Mouse (Mus musculus) liver, postnatal 0 days (tissue): ENCODE results near the gene Ubald1. TPM values are rescaled to one million over a fixed set of nuclear protein-coding genes. Genes with fewer than 3 reads are reported as not detected.

Experiments
- ATAC-seq: fragments of 200-750 bp; cut with Nextera tagmentation; 2 replicates; pipeline ENCODE4 v1.8.0; 2017; ENCODE audit warnings: mild to moderate bottlenecking, moderate library complexity
- DNase-seq: peaks from one replicate; pipeline ENCODE4 v3.0.0-alpha.2; 2016
- H3K27ac ChIP-seq: fragments of 300-500 bp; sonication (generic); 2 replicates; pipeline ENCODE4 v1.5.1; 2014; ENCODE audit warnings: antibody characterized with exemption, moderate library complexity, mild to moderate bottlenecking, low read depth
- H3K27me3 ChIP-seq: fragments of 300-500 bp; sonication (generic); 2 replicates; pipeline ENCODE4 v1.6.1; 2014; ENCODE audit warnings: low read length, control low read depth, mixed read lengths; ENCODE audit not compliant: insufficient read depth
- H3K36me3 ChIP-seq: fragments of 300-500 bp; sonication (generic); replicated peaks from 2 replicates; pipeline ENCODE4 v1.6.1; 2014; ENCODE audit warnings: mild to moderate bottlenecking, control low read depth, low read length, moderate library complexity, mixed read lengths; ENCODE audit not compliant: insufficient read depth
- H3K4me1 ChIP-seq: fragments of 300-500 bp; sonication (generic); 2 replicates; pipeline ENCODE4 v1.6.1; 2014; ENCODE audit warnings: antibody characterized with exemption, mild to moderate bottlenecking, control low read depth; ENCODE audit not compliant: insufficient read depth
- H3K4me2 ChIP-seq: fragments of 300-500 bp; sonication (generic); 2 replicates; pipeline ENCODE4 v1.6.1; 2014; ENCODE audit warnings: low read depth, mild to moderate bottlenecking, low read length, moderate library complexity, mixed read lengths
- H3K4me3 ChIP-seq: fragments of 300-500 bp; sonication (generic); 2 replicates; pipeline ENCODE4 v1.5.1; 2014; ENCODE audit warnings: low read depth, low read length
- H3K9ac ChIP-seq: fragments of 300-500 bp; sonication (generic); replicated peaks from 2 replicates; pipeline ENCODE4 v1.6.1; 2014; ENCODE audit warnings: mild to moderate bottlenecking, moderate library complexity
- H3K9me3 ChIP-seq: fragments of 300-500 bp; sonication (generic); 2 replicates; pipeline ENCODE4 v1.6.1; 2016; ENCODE audit warnings: mild to moderate bottlenecking, control low read depth, low read length, mixed read lengths
- CTCF ChIP-seq: sonication (generic); IDR thresholded peaks from 2 replicates; pipeline ENCODE4 v1.5.1; 2016; ENCODE audit warnings: antibody characterized with exemption, low read depth
- EP300 ChIP-seq: IDR thresholded peaks from 2 replicates; pipeline ENCODE4 v1.6.1; 2016; ENCODE audit warnings: antibody characterized with exemption, low read depth, mild to moderate bottlenecking
- WGBS: fragments of 180-500 bp; shearing (Covaris S2); extraction: QIAGEN DNeasy Blood & Tissue Kit; methylation state at CpG from one replicate; pipeline ENCODE4 v1.1.7; 2014; ENCODE audit not compliant: insufficient replicate concordance; 5-methylcytosine and 5-hydroxymethylcytosine counted together
- polyA plus RNA-seq: library from polyadenylated mRNA; unstranded; fragments of >200 nt; fragmentation: Nextera tagmentation; extraction: Ambion mirVana; gene quantifications from 2 replicates; pipeline ENCODE4 v1.2.1, GENCODE M21; 2015

The Ubald1 gene
- polyA plus RNA-seq, 1 experiment from 2014 or later = 16.7 TPM

- H3K4me1 ChIP-seq = no peaks in the 10 kb centered on the region
- no peak for ATAC-seq
- no peak overlapping the region for H3K27ac ChIP-seq
- no peak for TF ChIP-seq EP300
- no peak for TF ChIP-seq CTCF
- no peak for DNase-seq
- no peak overlapping the region for H3K4me2 ChIP-seq
- no peak overlapping the region for H3K4me3 ChIP-seq
- no peaks in the 10 kb centered on the region for H3K36me3 ChIP-seq
- H3K9me3 ChIP-seq = no peaks in the 10 kb centered on the region
- no peaks in the 10 kb centered on the region for H3K27me3 ChIP-seq
- no peak overlapping the region for H3K9ac ChIP-seq
- WGBS = 70% methylated on average over 3 of the region's 3 CpGs
These were observed 42.5 kb downstream of the Ubald1 start for GRCm38 (mm10) chr16:4837631-4838030.

- Histone ChIP-seq H3K27ac (no peak within 1 kb of the TSS), H3K9ac (no peak within 1 kb of the TSS), H3K4me2 (no peak within 1 kb of the TSS), H3K9me3 (no peaks in the 10 kb centered on the region), H3K27me3 (no peaks in the 10 kb centered on the region), H3K36me3 (no peaks in the 10 kb centered on the region), H3K4me1 (peaks cover 4% of the 10 kb centered on the region; the same call in 1 of the 2 replicates), H3K4me3 (no peak within 1 kb of the TSS)
- TF ChIP-seq CTCF (no peak), EP300 (no peak)
- WGBS = 78% methylated on average over 3 of the region's 3 CpGs
- ATAC-seq (no peak), DNase-seq (no peak)
These were observed 44.9 kb downstream of the Ubald1 start, which contains the start of gene 4930562C15Rik for GRCm38 (mm10) chr16:4835191-4835590. 4930562C15Rik (plus strand) TSS chr16:4835416.

- no peak overlapping the region for H3K4me2 ChIP-seq
- H3K4me1 ChIP-seq = peaks cover 4% of the 10 kb centered on the region; the same call in 1 of the 2 replicates
- H3K27ac ChIP-seq = no peak overlapping the region
- 58% methylated on average over 2 of the region's 2 CpGs for WGBS
- no peaks in the 10 kb centered on the region for H3K9me3 ChIP-seq
- no peak for ATAC-seq
- no peaks in the 10 kb centered on the region for H3K27me3 ChIP-seq
- no peak overlapping the region for H3K4me3 ChIP-seq
- TF ChIP-seq CTCF (no peak), EP300 (no peak)
- no peak overlapping the region for H3K9ac ChIP-seq
- no peak for DNase-seq
- H3K36me3 ChIP-seq = no peaks in the 10 kb centered on the region
These were observed 46.3 kb downstream of the Ubald1 start for GRCm38 (mm10) chr16:4833858-4834257.

GRCm38 (mm10) chr16:4831650-4832419, 48.3 kb downstream of the Ubald1 start:
- Histone ChIP-seq H3K4me3 (no peak overlapping the region), H3K4me2 (no peak overlapping the region), H3K27ac (peak overlapping the region; percentile 39; the same call in 1 of the 2 replicates), H3K4me1 (peaks cover 4% of the 10 kb centered on the region; the same call in 1 of the 2 replicates), H3K27me3 (no peaks in the 10 kb centered on the region), H3K9me3 (no peaks in the 10 kb centered on the region), H3K36me3 (no peaks in the 10 kb centered on the region), H3K9ac (no peak overlapping the region)
- TF ChIP-seq CTCF (peak; percentile 49), EP300 (no peak)
- WGBS = 52% methylated on average over 15 of the region's 15 CpGs
- peak; percentile 14 for ATAC-seq
- DNase-seq = peak; percentile 60

GRCm38 (mm10) chr16:4829271-4829900, 50.7 kb downstream of the Ubald1 start:
- peaks cover 4% of the 10 kb centered on the region; the same call in 1 of the 2 replicates for H3K4me1 ChIP-seq
- TF ChIP-seq CTCF = no peak
- peak; percentile 89 for TF ChIP-seq EP300
- H3K4me3 ChIP-seq = no peak overlapping the region
- no peaks in the 10 kb centered on the region for H3K9me3 ChIP-seq
- 58% methylated on average over 6 of the region's 6 CpGs for WGBS
- H3K27me3 ChIP-seq = no peaks in the 10 kb centered on the region
- H3K27ac ChIP-seq = peak overlapping the region; percentile 97
- peak; percentile 60 for DNase-seq
- ATAC-seq = peak; percentile 94
- no peak overlapping the region for H3K9ac ChIP-seq
- no peak overlapping the region for H3K4me2 ChIP-seq
- no peaks in the 10 kb centered on the region for H3K36me3 ChIP-seq

- WGBS = 76% methylated on average over 5 of the region's 5 CpGs
- DNase-seq (no peak), ATAC-seq (no peak)
- no peaks in the 10 kb centered on the region for H3K9me3 ChIP-seq
- H3K27ac ChIP-seq = peak overlapping the region; percentile 97
- H3K4me3 ChIP-seq = no peak overlapping the region
- no peak overlapping the region for H3K9ac ChIP-seq
- H3K27me3 ChIP-seq = no peaks in the 10 kb centered on the region
- H3K36me3 ChIP-seq = no peaks in the 10 kb centered on the region
- H3K4me2 ChIP-seq = no peak overlapping the region
- H3K4me1 ChIP-seq = peaks cover 4% of the 10 kb centered on the region; the same call in 1 of the 2 replicates
- TF ChIP-seq EP300 = no peak
- no peak for TF ChIP-seq CTCF
These were observed 52.5 kb downstream of the Ubald1 start for GRCm38 (mm10) chr16:4827639-4828038.

Other genes starting within 250 kb of the Ubald1 start
- gene Vasn, start 240.4 kb downstream of the Ubald1 start, polyA plus RNA-seq = 1.6 and 1.9 TPM in 2 replicates
- gene Dnaja3, start 240.3 kb downstream of the Ubald1 start, polyA plus RNA-seq = 66.0 and 70.5 TPM in 2 replicates
- 6.8 and 10.3 TPM in 2 replicates for gene Coro7, start 200.5 kb downstream of the Ubald1 start, polyA plus RNA-seq
- gene Nmral1, start 161.0 kb downstream of the Ubald1 start, polyA plus RNA-seq = 20.4 and 24.1 TPM in 2 replicates
- 56.8 and 57.7 TPM in 2 replicates for gene Hmox2, start 154.0 kb downstream of the Ubald1 start, polyA plus RNA-seq
- gene Cdip1, start 90.0 kb downstream of the Ubald1 start, polyA plus RNA-seq = 46.8 and 50.3 TPM in 2 replicates
- 0.09 TPM in 1 of 2 replicates, not detected in the other for gene 4930562C15Rik, start 44.9 kb downstream of the Ubald1 start, polyA plus RNA-seq
- gene Mgrn1, start 5.9 kb upstream of the Ubald1 start, polyA plus RNA-seq = 34.8 and 36.7 TPM in 2 replicates
- gene Nudt16l1, start 58.4 kb upstream of the Ubald1 start, polyA plus RNA-seq = 38.9 and 40.2 TPM in 2 replicates
- 10.5 and 13.0 TPM in 2 replicates for gene Anks3, start 83.9 kb upstream of the Ubald1 start, polyA plus RNA-seq
- not detected in 2 replicates for gene Sept12, start 117.5 kb upstream of the Ubald1 start, polyA plus RNA-seq
- 23.6 and 23.7 TPM in 2 replicates for gene Smim22, start 127.0 kb upstream of the Ubald1 start, polyA plus RNA-seq
- gene Rogdi, start 133.2 kb upstream of the Ubald1 start, polyA plus RNA-seq = 105 and 114 TPM in 2 replicates
- 31.4 and 35.7 TPM in 2 replicates for gene Glyr1, start 169.5 kb upstream of the Ubald1 start, polyA plus RNA-seq
- gene Ubn1, start 169.7 kb upstream of the Ubald1 start, polyA plus RNA-seq = 6.4 and 6.5 TPM in 2 replicates